Mouse (Mus musculus): ENCODE measurements at regions not wholly inside any gene's neighbourhood (a gene's known extent, or its start where the extent isn't known, plus 50 kb on each side); places are given as distances from the start of the nearest gene placed in this dataset.

- DNase-seq (ENCODE audit: low read depth, low spot score): no peak
These were observed 721.7 kb upstream of the Cited2 start for GRCm38 (mm10) chr10:17001320-17001719.

DNA sequence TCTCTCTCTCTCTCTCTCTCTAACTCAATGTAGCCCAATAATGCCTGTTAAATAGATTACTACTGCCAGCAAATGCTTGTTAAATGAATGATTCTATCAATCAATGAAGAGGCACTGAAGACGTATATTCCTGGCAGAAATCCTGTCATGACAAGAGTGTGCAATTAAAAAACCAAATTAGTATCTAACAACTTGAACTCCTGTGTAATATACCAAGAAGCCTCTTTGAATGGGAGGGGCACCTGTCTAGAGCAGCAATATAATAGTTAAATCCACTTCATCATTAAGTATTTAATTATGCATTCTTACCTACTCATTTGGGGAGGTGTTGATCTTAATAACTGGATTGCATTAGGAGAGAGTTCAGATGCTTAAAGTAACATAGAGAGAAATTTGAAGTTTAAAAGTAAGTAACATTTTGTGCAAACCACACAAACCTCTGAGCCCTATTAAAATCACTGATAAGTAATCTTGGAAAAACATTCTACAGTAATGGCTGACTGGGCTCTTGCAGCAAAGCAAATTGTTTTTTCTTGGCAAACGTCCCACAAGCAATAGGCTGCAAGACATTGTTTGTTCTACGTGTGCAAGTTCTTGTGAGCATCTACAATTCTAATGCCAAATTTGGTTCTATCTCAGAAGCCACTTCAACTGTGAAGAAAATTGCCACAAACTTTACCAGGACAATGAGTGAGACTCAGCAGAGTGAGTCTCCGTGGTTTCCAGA lies 719.7 kb upstream of the Cited2 start:
- no peak for DNase-seq (ENCODE audit: low read depth, low spot score)

GRCm38 (mm10) chr10:17008683-17009082 lies 714.3 kb upstream of the Cited2 start:
- DNase-seq (ENCODE audit: low read depth, low spot score): no peak

DNA sequence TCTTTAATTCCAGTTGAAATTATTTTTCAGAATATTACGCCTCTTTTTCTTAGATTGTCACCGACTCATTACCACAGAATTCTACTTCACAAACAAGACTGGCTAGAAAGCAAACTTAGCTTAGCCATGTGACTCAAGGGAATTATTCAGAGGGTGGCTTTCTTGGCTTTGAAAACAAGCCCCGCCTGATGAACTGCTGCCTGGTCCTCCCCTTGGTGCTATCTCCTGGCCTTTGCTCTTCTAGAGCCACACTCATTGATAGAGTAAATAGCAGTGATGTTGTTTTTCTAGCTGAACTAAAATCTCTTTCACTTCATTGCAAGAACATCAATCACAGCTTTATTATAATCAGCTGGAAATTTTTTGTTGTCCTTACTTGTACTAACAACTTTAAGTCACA lies 713.0 kb upstream of the Cited2 start:
- no peak for DNase-seq (ENCODE audit: low read depth, low spot score)

DNA sequence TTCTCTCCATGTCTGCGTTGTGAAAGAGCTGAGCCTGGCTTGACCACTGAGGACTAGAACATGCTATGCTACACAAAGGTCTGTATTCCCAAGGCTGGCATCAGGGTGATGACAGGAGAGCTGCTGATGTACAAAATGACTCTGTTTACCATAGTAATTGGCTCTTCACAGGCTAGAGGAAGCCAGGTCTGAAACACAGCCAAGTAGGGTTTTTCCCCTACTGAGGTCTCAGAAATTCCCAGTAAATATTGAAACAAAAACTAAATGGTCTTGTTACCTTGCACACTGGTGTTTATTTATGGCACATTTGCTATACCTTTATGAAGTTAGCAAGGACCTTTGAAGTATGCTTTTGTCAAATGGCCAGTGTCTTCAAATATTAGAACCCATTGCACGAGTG lies 711.1 kb upstream of the Cited2 start:
- no peak for DNase-seq (ENCODE audit: low read depth, low spot score)

GRCm38 (mm10) chr10:17012541-17012975 lies 710.5 kb upstream of the Cited2 start:
- DNase-seq (ENCODE audit: low read depth, low spot score): no peak

GRCm38 (mm10) chr10:17014826-17015225 lies 708.2 kb upstream of the Cited2 start:
- no peak for DNase-seq (ENCODE audit: low read depth, low spot score)

- no peak for DNase-seq (ENCODE audit: low read depth, low spot score)
These were observed 706.2 kb upstream of the Cited2 start for GRCm38 (mm10) chr10:17016854-17017253.

GRCm38 (mm10) chr10:17022216-17023158 lies 700.5 kb upstream of the Cited2 start:
- DNase-seq (ENCODE audit: low read depth, low spot score): no peak

- no peak for DNase-seq (ENCODE audit: low read depth, low spot score)
These were observed 699.3 kb upstream of the Cited2 start for GRCm38 (mm10) chr10:17023571-17024293.

DNA sequence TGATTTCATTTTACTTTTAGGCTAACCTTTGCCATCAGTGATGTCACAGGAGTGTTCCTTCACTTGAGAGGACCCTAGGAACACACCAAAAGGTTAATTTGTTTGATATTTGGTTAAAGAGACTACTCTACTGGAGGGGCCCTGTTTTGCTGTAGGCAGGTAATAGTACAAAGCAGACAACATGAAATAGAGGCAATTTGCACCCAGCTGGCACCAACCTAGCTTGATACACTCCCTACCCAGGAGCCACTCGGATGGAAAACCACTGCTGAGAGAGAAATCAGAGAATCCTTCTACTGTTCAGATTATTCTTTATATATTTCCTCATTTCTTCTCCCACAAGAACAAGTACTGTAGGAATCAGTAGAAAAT lies 698.7 kb upstream of the Cited2 start:
- DNase-seq (ENCODE audit: low read depth, low spot score): no peak

DNA sequence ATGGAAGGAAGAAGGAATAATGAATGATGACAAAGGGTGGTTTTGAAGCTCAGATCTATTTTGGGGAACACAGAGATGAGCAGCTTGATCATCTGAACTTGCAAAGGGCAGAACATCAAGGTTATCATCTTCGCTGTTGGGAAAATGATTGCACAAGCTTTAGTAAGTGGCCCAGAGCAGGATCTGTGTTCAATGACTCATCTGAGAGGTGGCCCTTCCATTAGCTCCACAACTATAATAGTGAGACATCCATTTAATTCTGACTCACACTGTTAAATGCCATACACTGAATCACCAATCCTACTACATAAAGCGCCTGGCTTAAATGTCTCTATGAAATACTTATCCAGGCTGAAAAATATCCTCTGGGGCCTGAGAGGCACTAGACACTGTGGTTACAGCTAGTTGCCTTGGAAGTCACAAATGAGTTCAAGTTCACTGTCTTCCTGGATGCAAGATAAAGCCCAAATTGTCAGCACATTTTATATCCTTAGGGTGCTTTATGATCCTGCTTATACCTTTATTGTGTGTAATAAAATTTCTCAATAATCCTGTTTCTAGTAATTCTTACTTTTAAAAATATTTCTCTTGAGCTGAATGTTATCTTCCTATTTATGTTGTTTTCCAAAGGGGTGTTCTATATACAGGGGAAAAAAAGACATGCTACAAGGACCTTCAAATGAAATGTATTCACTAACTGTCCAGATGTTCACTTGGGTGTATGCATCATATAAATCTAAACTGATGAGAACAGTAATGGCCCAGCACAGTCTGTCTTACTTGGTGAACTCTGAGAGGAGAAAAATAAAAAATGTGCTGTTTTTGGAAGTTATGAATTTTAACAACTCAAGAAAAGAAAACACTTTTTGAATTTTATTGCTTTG lies 687.9 kb upstream of the Cited2 start:
- no peak for DNase-seq (ENCODE audit: low read depth, low spot score)

- no peak for DNase-seq (ENCODE audit: low read depth, low spot score)
These were observed 684.6 kb upstream of the Cited2 start for GRCm38 (mm10) chr10:17038259-17039043.

GRCm38 (mm10) chr10:17042090-17042489 lies 680.9 kb upstream of the Cited2 start:
- no peak for DNase-seq (ENCODE audit: low read depth, low spot score)

- no peak for DNase-seq (ENCODE audit: low read depth, low spot score)
These were observed 680.0 kb upstream of the Cited2 start for GRCm38 (mm10) chr10:17042973-17043372.

DNA sequence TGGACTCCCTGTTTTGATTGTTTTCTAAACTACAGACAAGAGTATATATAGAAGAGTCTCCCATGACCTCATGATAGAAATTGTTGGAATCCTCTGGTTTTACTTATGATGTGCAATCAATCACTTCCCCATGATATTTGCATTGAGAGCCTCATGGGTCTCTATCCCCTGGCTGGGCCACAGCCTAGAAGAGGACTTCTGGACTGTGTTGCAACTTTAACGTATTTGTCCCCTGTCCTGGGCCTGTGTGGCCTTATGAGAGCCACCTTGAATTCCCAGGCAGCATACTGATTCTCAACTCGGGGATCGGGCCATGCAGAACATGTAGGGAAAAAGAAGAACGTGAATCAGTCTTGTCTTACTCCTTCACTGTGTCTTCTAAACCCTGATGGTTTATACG lies 676.3 kb upstream of the Cited2 start:
- DNase-seq (ENCODE audit: low read depth, low spot score): no peak

DNA sequence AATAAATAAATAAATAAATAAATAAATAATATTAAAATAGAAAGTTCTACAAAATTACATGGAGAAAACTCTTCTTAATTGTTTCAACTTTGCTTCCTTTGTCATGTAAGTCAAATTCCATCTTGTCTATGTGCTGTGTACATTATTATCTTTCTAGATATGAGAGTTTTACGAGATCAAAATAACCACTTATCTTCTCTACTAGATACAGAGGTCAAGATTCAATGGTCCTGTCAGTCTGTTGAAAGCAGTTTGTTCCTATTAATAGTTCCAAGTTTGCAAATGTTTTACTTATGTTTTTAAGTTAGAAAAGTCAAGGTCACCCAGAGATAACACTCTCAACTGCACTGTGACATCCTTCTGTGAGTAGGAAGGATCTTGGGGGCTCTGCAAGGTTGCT lies 650.1 kb upstream of the Cited2 start:
- no peak for DNase-seq (ENCODE audit: low read depth, low spot score)

DNA sequence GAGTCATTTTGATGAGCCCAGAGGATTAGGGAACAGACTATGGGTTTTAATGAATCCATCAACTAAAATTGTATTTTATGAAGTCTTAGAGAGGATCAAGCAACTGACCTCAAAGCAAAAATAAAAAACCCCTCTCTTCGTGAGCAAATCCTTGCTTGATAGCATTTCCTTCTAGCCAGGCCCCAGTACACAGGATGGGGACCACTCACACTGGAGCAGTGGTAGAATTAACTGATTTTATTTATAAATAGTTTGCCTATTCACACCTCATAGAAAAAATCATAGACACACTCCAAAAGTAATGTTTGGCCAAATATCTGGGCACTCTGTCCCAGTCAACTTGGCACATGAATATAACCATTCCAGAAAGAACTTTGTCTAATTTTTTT lies 649.0 kb upstream of the Cited2 start:
- DNase-seq (ENCODE audit: low read depth, low spot score): no peak

GRCm38 (mm10) chr10:17074402-17075027 lies 648.5 kb upstream of the Cited2 start:
- no peak for DNase-seq (ENCODE audit: low read depth, low spot score)

DNA sequence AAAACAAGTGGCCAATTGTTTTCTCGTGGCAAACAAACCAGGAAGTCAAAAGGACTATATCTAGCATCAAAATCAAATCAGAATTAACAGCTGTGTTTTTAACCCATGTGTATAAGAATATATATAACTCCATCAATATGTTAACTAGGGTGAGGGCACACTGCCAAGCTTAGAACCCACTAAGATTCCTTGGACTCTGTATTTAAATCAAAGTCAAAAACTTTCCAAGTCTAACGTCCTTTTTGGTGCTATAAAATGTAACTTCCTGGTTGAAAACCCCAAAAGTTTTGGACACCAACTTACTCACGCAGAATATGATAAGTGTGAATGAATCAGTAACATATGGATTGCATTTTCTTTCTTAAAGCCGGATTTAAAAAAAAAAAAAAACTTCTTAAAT lies 647.9 kb upstream of the Cited2 start:
- no peak for DNase-seq (ENCODE audit: low read depth, low spot score)

All from ZHBTc4 (cell line).